15 mouse cellular contexts compared by ENCODE assay signal in genomic region chr5:66398530-66399263, GRCm38 (mm10).
A peak's percentile ranks its signal among the peaks of the same experiment; 100 is the strongest.
DNase-seq lines count a peak whose midpoint lies in the region; ATAC-seq and TF ChIP-seq lines count a peak whose summit lies in the region.
"Had no signal": no experiment of that assay in that cellular context is flagged by ENCODE, and none has a peak within 500 bp of the region (broad histone marks: within the 10 kb centered on the region; RNA-seq: fewer than 3 reads in every experiment).

No protein-coding gene starts in this region.

- no peak for ATAC-seq in forebrain, embryonic 11.5 days (replicated peaks; ENCODE audit: low FRiP score)
- ATAC-seq in forebrain, embryonic 16.5 days = no peak
- ATAC-seq in midbrain, embryonic 13.5 days = no peak
- ATAC-seq in midbrain, embryonic 15.5 days (replicated peaks) = no peak
- peak; percentile 89 for ATAC-seq in kidney, postnatal 0 days (replicated peaks; ENCODE audit: low FRiP score, low read depth)
- ATAC-seq: lung, postnatal 0 days had no signal

- peak; percentile 10 for DNase-seq in forebrain, embryonic 11.5 days (ENCODE audit: low spot score)
- no peak for DNase-seq in kidney, postnatal 0 days (ENCODE audit: low spot score)
- DNase-seq in gastrocnemius, postnatal 25 days = no peak
- no peak for DNase-seq in natural killer cell, adult 2 months (ENCODE audit: low spot score in 2 of 2)
- DNase-seq in urinary bladder, postnatal 36 days (ENCODE audit: low spot score in 2 of 2) = no peak
- DNase-seq: cerebellum, adult 8-10 months; gastrocnemius, postnatal 14 days; thymus, postnatal 4 days had no signal

- no peak for TF ChIP-seq CTCF in kidney, postnatal 0 days (IDR thresholded peaks at IDR 0.05; ENCODE audit: low read depth)

- 93% methylated on average over 5 of the region's 5 CpGs for WGBS in forebrain, embryonic 11.5 days
- 95% methylated on average over 5 of the region's 5 CpGs for WGBS in forebrain, embryonic 16.5 days
- 91% methylated on average over 5 of the region's 5 CpGs for WGBS in midbrain, embryonic 13.5 days
- WGBS in midbrain, embryonic 15.5 days = 88% methylated on average over 5 of the region's 5 CpGs
- WGBS in kidney, postnatal 0 days = 63% methylated on average over 5 of the region's 5 CpGs

- H3K9me3 ChIP-seq in forebrain, embryonic 11.5 days (ENCODE audit: control insufficient read depth, low read length) = no peaks in the 10 kb centered on the region
- H3K9me3 ChIP-seq in forebrain, embryonic 16.5 days (ENCODE audit: control insufficient read depth, low read length) = no peaks in the 10 kb centered on the region
- H3K9me3 ChIP-seq in midbrain, embryonic 13.5 days = no peaks in the 10 kb centered on the region
- H3K9me3 ChIP-seq in midbrain, embryonic 15.5 days = no peaks in the 10 kb centered on the region
- no peaks in the 10 kb centered on the region for H3K9me3 ChIP-seq in kidney, postnatal 0 days (replicated peaks; ENCODE audit: low read length)
- H3K9me3 ChIP-seq: embryonic facial prominence, embryonic 10.5 days; forebrain, embryonic 10.5 days had no signal

- H3K4me1 ChIP-seq in forebrain, embryonic 11.5 days (replicated peaks; ENCODE audit: control insufficient read depth, insufficient read depth, low read length) = no peaks in the 10 kb centered on the region
- H3K4me1 ChIP-seq in forebrain, embryonic 16.5 days (replicated peaks; ENCODE audit: control insufficient read depth, insufficient read depth, low read length) = peaks cover 3% of the 10 kb centered on the region; the same call in 1 of the 2 replicates
- H3K4me1 ChIP-seq in midbrain, embryonic 13.5 days (replicated peaks) = peaks cover 17% of the 10 kb centered on the region
- H3K4me1 ChIP-seq in midbrain, embryonic 15.5 days = peaks cover 9% of the 10 kb centered on the region
- no peaks in the 10 kb centered on the region for H3K4me1 ChIP-seq in kidney, postnatal 0 days (replicated peaks; ENCODE audit: insufficient read depth, low read length)
- H3K4me1 ChIP-seq: embryonic facial prominence, embryonic 10.5 days; forebrain, embryonic 10.5 days had no signal

- H3K4me2 ChIP-seq in forebrain, embryonic 11.5 days (ENCODE audit: low read depth, low read length, severe bottlenecking) = no peak overlapping the region
- H3K4me2 ChIP-seq in forebrain, embryonic 16.5 days (ENCODE audit: low read length) = no peak overlapping the region
- no peak overlapping the region for H3K4me2 ChIP-seq in midbrain, embryonic 13.5 days (replicated peaks)
- H3K4me2 ChIP-seq in midbrain, embryonic 15.5 days = no peak overlapping the region
- no peak overlapping the region for H3K4me2 ChIP-seq in kidney, postnatal 0 days (ENCODE audit: low read length)
- H3K4me2 ChIP-seq: midbrain, embryonic 11.5 days had no signal

- H3K27ac ChIP-seq in forebrain, embryonic 11.5 days (ENCODE audit: low read depth, low read length) = no peak overlapping the region
- H3K27ac ChIP-seq in forebrain, embryonic 16.5 days (ENCODE audit: low read length) = no peak overlapping the region
- 0 out of 2 replicates have a peak overlapping the region, but pooled peaks have one; percentile 19 for H3K27ac ChIP-seq in midbrain, embryonic 13.5 days
- H3K27ac ChIP-seq in midbrain, embryonic 15.5 days = no peak overlapping the region
- H3K27ac ChIP-seq in kidney, postnatal 0 days = peak overlapping the region; percentile 26; the same call in 1 of the 2 replicates
- H3K27ac ChIP-seq: embryonic facial prominence, embryonic 10.5 days; forebrain, embryonic 10.5 days had no signal

- no peak overlapping the region for H3K4me3 ChIP-seq in forebrain, embryonic 11.5 days (ENCODE audit: low read depth, low read length)
- no peak overlapping the region for H3K4me3 ChIP-seq in forebrain, embryonic 16.5 days (replicated peaks; ENCODE audit: low read length)
- no peak overlapping the region for H3K4me3 ChIP-seq in midbrain, embryonic 13.5 days (replicated peaks)
- H3K4me3 ChIP-seq in midbrain, embryonic 15.5 days = no peak overlapping the region
- no peak overlapping the region for H3K4me3 ChIP-seq in kidney, postnatal 0 days (replicated peaks; ENCODE audit: low read depth, low read length)
- H3K4me3 ChIP-seq: embryonic facial prominence, embryonic 10.5 days; forebrain, embryonic 10.5 days had no signal

- no peak overlapping the region for H3K9ac ChIP-seq in forebrain, embryonic 11.5 days (ENCODE audit: low read length)
- no peak overlapping the region for H3K9ac ChIP-seq in forebrain, embryonic 16.5 days (replicated peaks; ENCODE audit: low read depth, low read length)
- no peak overlapping the region for H3K9ac ChIP-seq in midbrain, embryonic 13.5 days (replicated peaks)
- no peak overlapping the region for H3K9ac ChIP-seq in midbrain, embryonic 15.5 days
- H3K9ac ChIP-seq in kidney, postnatal 0 days (ENCODE audit: low read depth, low read length) = no peak overlapping the region

- H3K36me3 ChIP-seq in forebrain, embryonic 11.5 days (ENCODE audit: control insufficient read depth, insufficient read depth, low read length) = no peaks in the 10 kb centered on the region
- no peaks in the 10 kb centered on the region for H3K36me3 ChIP-seq in forebrain, embryonic 16.5 days (ENCODE audit: control insufficient read depth, insufficient read depth)
- peaks cover 8% of the 10 kb centered on the region for H3K36me3 ChIP-seq in midbrain, embryonic 13.5 days
- H3K36me3 ChIP-seq in midbrain, embryonic 15.5 days (replicated peaks) = no peaks in the 10 kb centered on the region
- H3K36me3 ChIP-seq in kidney, postnatal 0 days (ENCODE audit: insufficient read depth, low read length) = peaks cover 4% of the 10 kb centered on the region; the same call in 1 of the 2 replicates

- H3K27me3 ChIP-seq in forebrain, embryonic 11.5 days (ENCODE audit: control insufficient read depth, insufficient read depth, low read length) = no peaks in the 10 kb centered on the region
- H3K27me3 ChIP-seq in forebrain, embryonic 16.5 days (replicated peaks; ENCODE audit: control insufficient read depth, insufficient read depth, low read length) = no peaks in the 10 kb centered on the region
- H3K27me3 ChIP-seq in midbrain, embryonic 13.5 days = no peaks in the 10 kb centered on the region
- no peaks in the 10 kb centered on the region for H3K27me3 ChIP-seq in midbrain, embryonic 15.5 days (replicated peaks)
- H3K27me3 ChIP-seq in kidney, postnatal 0 days (ENCODE audit: insufficient read depth, low read length) = no peaks in the 10 kb centered on the region

Comparison
In these comparisons a context has a peak if more than half of its experiments do, and no peak if none do; other contexts are left out.
1. H3K27ac ChIP-seq: peak in midbrain, embryonic 13.5 days (single experiment) and kidney, postnatal 0 days (single experiment); none in forebrain, embryonic 11.5 days (single experiment), forebrain, embryonic 16.5 days (single experiment) and midbrain, embryonic 15.5 days (single experiment).